31 mouse cellular contexts compared by ENCODE assay signal in the genomic region with DNA sequence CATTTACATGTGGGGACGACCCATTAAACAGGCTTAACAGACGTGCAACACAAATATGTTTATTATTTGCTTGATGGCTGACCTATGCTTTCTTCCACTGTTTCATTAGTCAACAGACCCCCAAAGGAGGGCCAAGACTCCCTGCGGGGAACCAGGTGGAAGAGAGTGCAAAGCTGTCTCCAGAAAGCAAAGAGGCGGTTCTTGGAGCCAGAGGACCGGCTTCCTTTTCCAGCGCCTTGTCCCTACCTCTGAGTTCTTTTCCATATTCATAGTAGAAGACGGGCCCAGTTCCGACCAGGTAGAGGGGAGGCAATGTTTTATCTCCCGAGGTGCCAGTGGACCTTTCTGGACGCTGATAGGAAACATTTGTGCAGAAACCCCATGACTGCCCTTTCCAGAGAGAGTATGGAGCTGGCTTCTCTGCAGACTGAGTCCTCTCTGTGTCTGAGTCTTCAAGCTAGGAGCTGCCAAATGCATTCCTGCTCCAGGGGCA.
A peak's percentile ranks its signal among the peaks of the same experiment; 100 is the strongest.
DNase-seq lines count a peak whose midpoint lies in the region; ATAC-seq lines count a peak whose summit lies in the region.
"Had no signal": no experiment of that assay in that cellular context is flagged by ENCODE, and none has a peak within 500 bp of the region (broad histone marks: within the 10 kb centered on the region; RNA-seq: fewer than 3 reads in every experiment).

No protein-coding gene starts in this region.

- DNase-seq in midbrain, embryonic 10.5 days (ENCODE audit: low spot score) = peak; percentile 32
- DNase-seq in embryonic facial prominence, embryonic 10.5 days (ENCODE audit: low spot score) = peak; percentile 26
- DNase-seq in limb, embryonic 10.5 days (ENCODE audit: low spot score) = peak; percentile 40
- no peak for DNase-seq in testis, postnatal 14 days (ENCODE audit: low spot score)
- DNase-seq: adrenal gland, adult 2 months; adrenal gland, postnatal 36 days; B cell, adult 2 months; cerebellum, adult 2 months; cerebellum, postnatal 14 days; gastrocnemius, postnatal 14 days; heart, postnatal 36 days; kidney, adult 8-10 months; liver, postnatal 0 days; lung, postnatal 36 days; right cerebral cortex, postnatal 25 days; thymus, adult 18-20 months; thymus, postnatal 4 days had no signal

- no peaks in the 10 kb centered on the region for H3K36me3 ChIP-seq in forebrain, embryonic 12.5 days (replicated peaks)
- H3K36me3 ChIP-seq in forebrain, embryonic 15.5 days = no peaks in the 10 kb centered on the region
- H3K36me3 ChIP-seq in midbrain, embryonic 10.5 days = no peaks in the 10 kb centered on the region
- H3K36me3 ChIP-seq in midbrain, embryonic 13.5 days = no peaks in the 10 kb centered on the region
- H3K36me3 ChIP-seq in embryonic facial prominence, embryonic 10.5 days (replicated peaks) = no peaks in the 10 kb centered on the region
- no peaks in the 10 kb centered on the region for H3K36me3 ChIP-seq in limb, embryonic 10.5 days
- H3K36me3 ChIP-seq: embryonic facial prominence, embryonic 15.5 days; heart, embryonic 10.5 days; heart, embryonic 15.5 days; hindbrain, embryonic 15.5 days; intestine, embryonic 15.5 days; liver, embryonic 12.5 days; midbrain, embryonic 15.5 days; neural tube, embryonic 13.5 days had no signal

- peaks cover 61% of the 10 kb centered on the region for H3K27me3 ChIP-seq in forebrain, embryonic 12.5 days
- peaks cover 61% of the 10 kb centered on the region for H3K27me3 ChIP-seq in forebrain, embryonic 15.5 days
- H3K27me3 ChIP-seq in midbrain, embryonic 10.5 days (ENCODE audit: low read depth, poor library complexity, severe bottlenecking) = peaks cover 98% of the 10 kb centered on the region
- H3K27me3 ChIP-seq in midbrain, embryonic 13.5 days = peaks cover 97% of the 10 kb centered on the region
- H3K27me3 ChIP-seq in embryonic facial prominence, embryonic 10.5 days (replicated peaks; ENCODE audit: low read depth, poor library complexity, severe bottlenecking) = peaks cover 92% of the 10 kb centered on the region
- H3K27me3 ChIP-seq in limb, embryonic 10.5 days (ENCODE audit: low read depth, poor library complexity, severe bottlenecking) = peaks cover 95% of the 10 kb centered on the region

- H3K4me1 ChIP-seq in forebrain, embryonic 12.5 days = peaks cover 42% of the 10 kb centered on the region
- H3K4me1 ChIP-seq in forebrain, embryonic 15.5 days = peaks cover 29% of the 10 kb centered on the region
- H3K4me1 ChIP-seq in midbrain, embryonic 10.5 days = peaks cover 55% of the 10 kb centered on the region
- H3K4me1 ChIP-seq in midbrain, embryonic 13.5 days (replicated peaks) = peaks cover 26% of the 10 kb centered on the region
- H3K4me1 ChIP-seq in embryonic facial prominence, embryonic 10.5 days = peaks cover 37% of the 10 kb centered on the region
- H3K4me1 ChIP-seq in limb, embryonic 10.5 days = peaks cover 21% of the 10 kb centered on the region
- H3K4me1 ChIP-seq: hindbrain, embryonic 15.5 days; megakaryocyte, embryonic 14.5 days had no signal

- H3K9me3 ChIP-seq in forebrain, embryonic 12.5 days = no peaks in the 10 kb centered on the region
- no peaks in the 10 kb centered on the region for H3K9me3 ChIP-seq in forebrain, embryonic 15.5 days
- H3K9me3 ChIP-seq in midbrain, embryonic 10.5 days (replicated peaks) = no peaks in the 10 kb centered on the region
- H3K9me3 ChIP-seq in midbrain, embryonic 13.5 days = no peaks in the 10 kb centered on the region
- H3K9me3 ChIP-seq in embryonic facial prominence, embryonic 10.5 days = no peaks in the 10 kb centered on the region
- no peaks in the 10 kb centered on the region for H3K9me3 ChIP-seq in limb, embryonic 10.5 days (replicated peaks)
- H3K9me3 ChIP-seq: embryonic facial prominence, embryonic 15.5 days; heart, embryonic 10.5 days; heart, embryonic 15.5 days; hindbrain, embryonic 15.5 days; intestine, embryonic 15.5 days; liver, embryonic 12.5 days; megakaryocyte, embryonic 14.5 days; midbrain, embryonic 15.5 days; neural tube, embryonic 13.5 days had no signal

- H3K27ac ChIP-seq in forebrain, embryonic 12.5 days = peak overlapping the region; percentile 9; the same call in 1 of the 2 replicates
- H3K27ac ChIP-seq in forebrain, embryonic 15.5 days (replicated peaks) = no peak overlapping the region
- no peak overlapping the region for H3K27ac ChIP-seq in midbrain, embryonic 10.5 days (replicated peaks)
- no peak overlapping the region for H3K27ac ChIP-seq in midbrain, embryonic 13.5 days
- peak overlapping the region; percentile 44; the same call in 1 of the 2 replicates for H3K27ac ChIP-seq in embryonic facial prominence, embryonic 10.5 days (replicated peaks)
- no peak overlapping the region for H3K27ac ChIP-seq in limb, embryonic 10.5 days
- H3K27ac ChIP-seq: embryonic facial prominence, embryonic 15.5 days; heart, embryonic 10.5 days; heart, embryonic 15.5 days; hindbrain, embryonic 15.5 days; intestine, embryonic 15.5 days; kidney, postnatal 0 days; liver, embryonic 12.5 days; midbrain, embryonic 15.5 days; neural tube, embryonic 13.5 days had no signal

- H3K9ac ChIP-seq in forebrain, embryonic 12.5 days = no peak overlapping the region
- no peak overlapping the region for H3K9ac ChIP-seq in forebrain, embryonic 15.5 days (replicated peaks)
- no peak overlapping the region for H3K9ac ChIP-seq in midbrain, embryonic 13.5 days (replicated peaks)
- H3K9ac ChIP-seq: embryonic facial prominence, embryonic 15.5 days; heart, embryonic 15.5 days; hindbrain, embryonic 15.5 days; intestine, embryonic 15.5 days; liver, embryonic 12.5 days; liver, postnatal 0 days; midbrain, embryonic 15.5 days; neural tube, embryonic 13.5 days had no signal

- 2% methylated on average over 10 of the region's 10 CpGs for WGBS in forebrain, embryonic 12.5 days
- WGBS in forebrain, embryonic 15.5 days = 12% methylated on average over 10 of the region's 10 CpGs
- 4% methylated on average over 10 of the region's 10 CpGs for WGBS in midbrain, embryonic 10.5 days
- WGBS in midbrain, embryonic 13.5 days = 5% methylated on average over 10 of the region's 10 CpGs
- WGBS in embryonic facial prominence, embryonic 10.5 days = 3% methylated on average over 10 of the region's 10 CpGs
- 2% methylated on average over 10 of the region's 10 CpGs for WGBS in limb, embryonic 10.5 days

- no peak for ATAC-seq in forebrain, embryonic 12.5 days (ENCODE audit: low FRiP score)
- no peak for ATAC-seq in forebrain, embryonic 15.5 days (replicated peaks)
- no peak for ATAC-seq in midbrain, embryonic 13.5 days
- ATAC-seq: activated CD4-positive, CD25-positive, alpha-beta regulatory T cell, adult 4 months; intestine, embryonic 15.5 days; liver, embryonic 12.5 days; midbrain, embryonic 15.5 days had no signal

- peak overlapping the region; percentile 4; the same call in 1 of the 2 replicates for H3K4me2 ChIP-seq in forebrain, embryonic 12.5 days
- no peak overlapping the region for H3K4me2 ChIP-seq in forebrain, embryonic 15.5 days (replicated peaks)
- no peak overlapping the region for H3K4me2 ChIP-seq in midbrain, embryonic 13.5 days (replicated peaks)
- H3K4me2 ChIP-seq: embryonic facial prominence, embryonic 15.5 days; heart, embryonic 15.5 days; hindbrain, embryonic 15.5 days; intestine, embryonic 15.5 days; liver, embryonic 12.5 days; midbrain, embryonic 15.5 days; neural tube, embryonic 13.5 days had no signal

- H3K4me3 ChIP-seq in forebrain, embryonic 12.5 days (replicated peaks) = no peak overlapping the region
- no peak overlapping the region for H3K4me3 ChIP-seq in forebrain, embryonic 15.5 days
- no peak overlapping the region for H3K4me3 ChIP-seq in midbrain, embryonic 10.5 days
- no peak overlapping the region for H3K4me3 ChIP-seq in midbrain, embryonic 13.5 days (replicated peaks)
- no peak overlapping the region for H3K4me3 ChIP-seq in embryonic facial prominence, embryonic 10.5 days
- no peak overlapping the region for H3K4me3 ChIP-seq in limb, embryonic 10.5 days
- H3K4me3 ChIP-seq: embryonic facial prominence, embryonic 15.5 days; heart, embryonic 10.5 days; heart, embryonic 15.5 days; hindbrain, embryonic 15.5 days; intestine, embryonic 15.5 days; liver, embryonic 12.5 days; megakaryocyte, embryonic 14.5 days; midbrain, embryonic 15.5 days; neural tube, embryonic 13.5 days had no signal

Comparison
In these comparisons a context has a peak if more than half of its experiments do, and no peak if none do; other contexts are left out.
1. H3K27ac ChIP-seq: peak in forebrain, embryonic 12.5 days (single experiment) and embryonic facial prominence, embryonic 10.5 days (single experiment); none in forebrain, embryonic 15.5 days (single experiment), midbrain, embryonic 10.5 days (single experiment), midbrain, embryonic 13.5 days (single experiment) and limb, embryonic 10.5 days (single experiment).